Mouse (Mus musculus) CD4-positive helper T cell, adult 2 months (primary cell): ENCODE measurements around the gene Ddx6.

Experiments used
- DNase-seq: peaks from one replicate; pipeline ENCODE4 v3.0.0-alpha.2; 2012; ENCODE audit warnings: low read depth, missing footprints, low spot score

Ddx6 gene

GRCm38 (mm10) chr9:44640646-44641357 lies 36.1 kb downstream of the Ddx6 start:
- no peak for DNase-seq

- DNase-seq, result no peak
Measured at GRCm38 (mm10) chr9:44641616-44642015, 36.9 kb downstream of the Ddx6 start.

GRCm38 (mm10) chr9:44643103-44643502 lies 38.4 kb downstream of the Ddx6 start:
- DNase-seq, result no peak

- no peak for DNase-seq
Measured at GRCm38 (mm10) chr9:44644186-44644585, 39.5 kb downstream of the Ddx6 start.

- no peak for DNase-seq
Measured at GRCm38 (mm10) chr9:44645481-44645880, 40.8 kb downstream of the Ddx6 start.

GRCm38 (mm10) chr9:44645924-44646323 lies 41.2 kb downstream of the Ddx6 start:
- DNase-seq, result peak; percentile 86

- DNase-seq, result peak; percentile 52
Measured at GRCm38 (mm10) chr9:44646366-44646765, 41.7 kb downstream of the Ddx6 start.

- DNase-seq, result no peak
Measured at GRCm38 (mm10) chr9:44647026-44647425, 42.3 kb downstream of the Ddx6 start.

GRCm38 (mm10) chr9:44647656-44648055 lies 43.0 kb downstream of the Ddx6 start:
- DNase-seq, result no peak

- DNase-seq, result peak; percentile 67
Measured at GRCm38 (mm10) chr9:44648881-44649281, 44.2 kb downstream of the Ddx6 start.

- DNase-seq, result peak; percentile 76
Measured at GRCm38 (mm10) chr9:44652027-44652426, 47.3 kb downstream of the Ddx6 start.

GRCm38 (mm10) chr9:44653896-44654295 lies 49.2 kb downstream of the Ddx6 start:
- DNase-seq, result no peak

GRCm38 (mm10) chr9:44655098-44656066 lies 50.7 kb downstream of the Ddx6 start:
- DNase-seq, result peak; percentile 54

- DNase-seq, result no peak
Measured at GRCm38 (mm10) chr9:44663706-44664105, 59.0 kb downstream of the Ddx6 start.

- DNase-seq, result no peak
Measured at GRCm38 (mm10) chr9:44671416-44671815, 66.7 kb downstream of the Ddx6 start.

- no peak for DNase-seq
Measured at GRCm38 (mm10) chr9:44672291-44672865, 67.7 kb downstream of the Ddx6 start.

- DNase-seq, result no peak
Measured at GRCm38 (mm10) chr9:44673005-44673404, 68.3 kb downstream of the Ddx6 start, which contains the start of gene Treh. TSS of gene Treh (plus strand) at chr9:44673233.

- no peak for DNase-seq
Measured at GRCm38 (mm10) chr9:44678288-44678871, 73.7 kb downstream of the Ddx6 start.

GRCm38 (mm10) chr9:44679565-44679964 lies 74.9 kb downstream of the Ddx6 start:
- DNase-seq, result no peak

GRCm38 (mm10) chr9:44683046-44683445 lies 78.4 kb downstream of the Ddx6 start:
- DNase-seq, result no peak
